Mouse (Mus musculus) layer of hippocampus, adult 9-11 months (tissue): ENCODE results near the gene Olfr786.

Source experiments
- DNase-seq: peaks from one replicate; pipeline ENCODE4 v3.0.0; 2022

Gene Olfr786

GRCm38 (mm10) chr10:129427006-129427405 is at the start of gene Olfr786:
Gene Olfr786, plus strand, starts transcription at chr10:129427306.
- no peak for DNase-seq

GRCm38 (mm10) chr10:129383783-129384182 is 43.3 kb upstream of the Olfr786 start, which contains the start of gene Olfr784:
Gene Olfr784, plus strand, starts transcription at chr10:129384083.
- DNase-seq, result no peak

DNA sequence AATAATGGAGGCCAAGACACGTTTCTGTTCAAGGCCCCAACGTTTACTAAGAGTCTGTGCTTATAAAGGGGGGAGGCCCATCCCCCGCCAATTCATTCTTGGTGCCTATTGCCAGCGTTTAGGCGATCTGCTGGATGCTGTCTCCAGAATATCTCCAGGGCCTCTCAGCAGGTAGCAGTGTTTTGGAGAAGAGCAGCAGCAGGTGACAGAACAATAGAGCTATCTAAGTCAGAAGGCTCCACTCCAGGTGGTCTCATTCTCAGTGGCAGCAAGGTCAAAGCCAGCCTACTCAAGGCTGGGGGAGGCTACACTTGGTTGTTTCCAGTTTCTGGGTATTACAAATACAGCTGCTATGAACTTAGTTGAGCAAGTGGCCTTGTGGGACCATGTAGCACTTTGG is 26.2 kb upstream of the Olfr786 start:
- DNase-seq, result no peak

DNA sequence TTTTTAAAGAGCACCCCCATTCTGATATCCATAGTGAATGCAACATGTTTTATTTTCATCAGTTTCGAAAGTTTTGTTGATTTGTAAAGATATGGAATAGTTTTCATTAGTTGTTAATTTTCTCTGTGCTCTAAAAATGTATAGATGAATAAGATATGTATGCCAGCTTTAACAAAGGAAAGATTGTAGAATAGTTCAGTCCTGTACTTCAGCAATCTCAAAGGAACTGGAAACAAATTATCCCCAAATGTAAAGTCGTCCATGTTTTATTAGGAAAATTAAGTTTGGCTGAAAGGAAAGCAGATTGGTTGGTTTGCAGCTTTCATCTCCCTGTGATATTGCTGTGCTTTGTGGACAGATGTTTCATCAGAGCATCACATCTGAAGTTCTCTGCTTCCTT is 22.0 kb upstream of the Olfr786 start, which contains the start of gene Olfr785:
TSS of gene Olfr785 (plus strand) at position 301 of the 400 bp plus-strand sequence.
- DNase-seq, result no peak

- DNase-seq, result no peak
These were observed 34.5 kb downstream of the Olfr786 start, which contains the start of gene Olfr787 for GRCm38 (mm10) chr10:129461562-129461961. Gene Olfr787, plus strand, starts transcription at chr10:129461862.

DNA sequence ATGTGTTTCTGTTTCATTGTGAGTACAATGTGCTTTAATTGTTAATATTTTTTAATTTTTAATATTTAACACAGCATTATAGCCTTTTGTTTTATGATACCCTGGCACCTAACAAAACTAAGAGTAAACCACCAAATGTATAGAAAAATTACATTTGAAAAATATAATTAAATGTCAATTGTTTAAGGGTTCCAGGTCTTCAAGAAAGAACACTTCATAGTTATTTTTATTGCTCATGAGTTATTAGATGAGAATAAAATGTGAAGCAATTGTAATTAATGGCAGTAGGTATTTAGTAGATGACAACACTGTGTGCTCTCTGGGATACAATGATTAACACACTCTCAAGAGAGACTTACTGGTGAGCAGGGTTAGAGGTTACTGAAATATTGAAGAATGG is 43.6 kb downstream of the Olfr786 start, which contains the start of gene Olfr788:
TSS of gene Olfr788 (plus strand) at position 301 of the 400 bp plus-strand sequence.
- DNase-seq, result no peak

DNA sequence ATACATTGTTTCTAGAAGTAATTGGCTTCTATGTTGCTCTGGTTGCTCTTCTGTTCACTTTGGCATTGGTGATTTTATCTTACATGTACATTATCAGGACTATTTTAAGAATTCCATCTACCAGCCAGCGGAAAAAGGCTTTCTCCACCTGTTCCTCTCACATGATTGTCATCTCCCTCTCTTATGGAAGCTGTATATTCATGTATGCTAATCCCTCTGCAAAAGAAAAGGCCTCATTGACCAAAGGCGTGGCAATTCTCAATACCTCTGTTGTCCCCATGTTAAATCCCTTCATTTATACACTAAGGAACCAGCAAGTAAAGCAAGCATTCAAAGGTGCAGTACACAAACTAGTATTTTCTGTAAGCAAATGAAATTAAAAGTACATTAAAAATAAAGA is 46.1 kb downstream of the Olfr786 start:
- no peak for DNase-seq

- DNase-seq, result no peak
These were observed 46.6 kb downstream of the Olfr786 start for GRCm38 (mm10) chr10:129473723-129474122.

- DNase-seq, result no peak
These were observed 57.3 kb downstream of the Olfr786 start, which contains the start of gene Olfr789 for GRCm38 (mm10) chr10:129484452-129484851. Gene Olfr789, plus strand, starts transcription at chr10:129484752.
